In the genomic region with DNA sequence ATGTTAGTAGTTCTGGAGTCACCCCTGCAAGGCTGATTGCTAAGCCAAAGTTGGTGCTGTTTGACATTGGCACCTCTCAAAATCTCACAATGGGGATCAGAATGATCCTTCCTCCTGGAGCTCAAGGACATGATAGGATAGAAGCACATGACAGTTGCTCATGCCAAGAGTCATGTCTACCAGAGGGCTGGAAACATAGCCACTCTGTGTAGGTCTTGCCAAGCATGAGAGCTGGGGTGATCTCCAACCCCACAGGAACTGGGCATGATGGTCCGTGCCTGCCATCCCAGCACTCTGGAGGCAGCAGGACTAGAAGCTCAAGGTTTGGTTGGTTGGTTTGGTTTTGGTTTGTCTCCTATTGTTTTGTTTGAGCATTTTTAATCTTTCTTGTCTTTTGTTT, we compare ENCODE assay signal across 23 mouse cellular contexts. TPM values are rescaled to one million over a fixed set of nuclear protein-coding genes. Genes with fewer than 3 reads are reported as not detected.
DNase-seq lines count a peak whose midpoint lies in the region; ATAC-seq lines count a peak whose summit lies in the region.
"Had no signal": no experiment of that assay in that cellular context is flagged by ENCODE, and none has a peak within 500 bp of the region (broad histone marks: within the 10 kb centered on the region; RNA-seq: fewer than 3 reads in every experiment).

No protein-coding gene starts in this region.

- H3K36me3 ChIP-seq in heart, embryonic 10.5 days = no peaks in the 10 kb centered on the region
- no peaks in the 10 kb centered on the region for H3K36me3 ChIP-seq in heart, embryonic 12.5 days
- H3K36me3 ChIP-seq: embryonic facial prominence, embryonic 10.5 days; embryonic facial prominence, embryonic 12.5 days; forebrain, embryonic 15.5 days; G1E had no signal

- no peaks in the 10 kb centered on the region for H3K9me3 ChIP-seq in heart, embryonic 10.5 days
- no peaks in the 10 kb centered on the region for H3K9me3 ChIP-seq in heart, embryonic 12.5 days (replicated peaks)
- H3K9me3 ChIP-seq: embryonic facial prominence, embryonic 10.5 days; embryonic facial prominence, embryonic 12.5 days; forebrain, embryonic 13.5 days; forebrain, embryonic 15.5 days; G1E had no signal

- peaks cover 7% of the 10 kb centered on the region; the same call in 1 of the 2 replicates for H3K4me1 ChIP-seq in heart, embryonic 10.5 days
- peaks cover 14% of the 10 kb centered on the region; the same call in 1 of the 2 replicates for H3K4me1 ChIP-seq in heart, embryonic 12.5 days (replicated peaks)
- H3K4me1 ChIP-seq: embryonic facial prominence, embryonic 10.5 days; embryonic facial prominence, embryonic 12.5 days had no signal

- no peak for ATAC-seq in heart, embryonic 12.5 days (ENCODE audit: insufficient number of reproducible peaks, low FRiP score)
- ATAC-seq: activated CD4-positive, CD25-positive, alpha-beta regulatory T cell, adult 4 months; CD4-positive, CD25-positive, alpha-beta regulatory T cell, adult 4 months; forebrain, embryonic 13.5 days; forebrain, embryonic 15.5 days; forebrain, postnatal 0 days; Patski had no signal

- intact Hi-C loops in heart, postnatal 25 days (cut with DNase I) = loop anchor here (10.0 kb wide), 1 partner anchor 1116 kb away; no protein-coding TSS in a partner anchor
- intact Hi-C loops in heart, postnatal 10 days (cut with DNase I) = loop anchor here (10.0 kb wide), 1 partner anchor 406 kb away; no protein-coding TSS in a partner anchor

- H3K9ac ChIP-seq in heart, embryonic 12.5 days = no peak overlapping the region
- H3K9ac ChIP-seq: embryonic facial prominence, embryonic 12.5 days; forebrain, embryonic 13.5 days; forebrain, embryonic 15.5 days; forebrain, postnatal 0 days had no signal

- H3K27ac ChIP-seq in heart, embryonic 10.5 days = no peak overlapping the region
- H3K27ac ChIP-seq in heart, embryonic 12.5 days (ENCODE audit: poor library complexity, severe bottlenecking) = no peak overlapping the region
- H3K27ac ChIP-seq: embryonic facial prominence, embryonic 10.5 days; embryonic facial prominence, embryonic 12.5 days; forebrain, embryonic 13.5 days; forebrain, embryonic 15.5 days had no signal

- H3K27me3 ChIP-seq in heart, embryonic 10.5 days (ENCODE audit: insufficient read depth, poor library complexity, severe bottlenecking) = no peaks in the 10 kb centered on the region
- H3K27me3 ChIP-seq in heart, embryonic 12.5 days (replicated peaks) = 0 out of 2 replicates have a peak, but pooled peaks cover 4% of the 10 kb centered on the region
- H3K27me3 ChIP-seq: embryonic facial prominence, embryonic 12.5 days; forebrain, embryonic 13.5 days; forebrain, embryonic 15.5 days; Patski had no signal

- WGBS in heart, embryonic 10.5 days = 76% methylated on average over 1 of the region's 1 CpGs
- 79% methylated on average over 1 of the region's 1 CpGs for WGBS in heart, embryonic 12.5 days

- no peak overlapping the region for H3K4me2 ChIP-seq in heart, embryonic 12.5 days
- H3K4me2 ChIP-seq: embryonic facial prominence, embryonic 12.5 days; forebrain, embryonic 13.5 days; forebrain, embryonic 15.5 days had no signal

- DNase-seq in cerebellum, postnatal 10 days = peak; percentile 64 to 77
- no peak for DNase-seq in cerebellum, adult 8-10 months
- DNase-seq in heart, adult 11 months = peak; percentile 94
- DNase-seq in heart, postnatal 25 days (ENCODE audit: low spot score) = no peak
- peak; percentile 24 for DNase-seq in heart, adult 8-10 months (ENCODE audit: low spot score)
- no peak for DNase-seq in heart, embryonic 10.5 days (ENCODE audit: low spot score)
- DNase-seq in heart, postnatal 10 days = peak; percentile 28 to 42
- DNase-seq: adrenal gland, adult 8-10 months; adrenal gland, postnatal 14 days; adrenal gland, postnatal 36 days; B cell, adult 2 months; cerebellum, adult 9-10 months; forebrain, postnatal 0 days had no signal

- no peak overlapping the region for H3K4me3 ChIP-seq in heart, embryonic 10.5 days
- no peak overlapping the region for H3K4me3 ChIP-seq in heart, embryonic 12.5 days
- H3K4me3 ChIP-seq: embryonic facial prominence, embryonic 10.5 days; embryonic facial prominence, embryonic 12.5 days; forebrain, embryonic 13.5 days; forebrain, embryonic 15.5 days had no signal

RNA-seq across cellular contexts. Expression of gene Gucy1b2, which starts 5.4 kb away (rescaled TPM):
- not detected for total RNA-seq in heart, postnatal 25 days (2021)
- total RNA-seq in heart, adult 8-10 months (2022) = under 1 TPM in 1 of 4 experiments, not detected in 3; 0.28 TPM
- polyA plus RNA-seq in heart, embryonic 10.5 days (2016; fragmentation: Nextera tagmentation; extraction: Ambion mirVana) = 0.05 and 0.15 TPM in 2 replicates
- not detected for total RNA-seq in heart, postnatal 10 days (2021)
- 0.06 TPM in 1 of 2 replicates, not detected in the other for polyA plus RNA-seq in heart, embryonic 12.5 days (2016; fragmentation: Nextera tagmentation; extraction: Ambion mirVana)
- total RNA-seq: CH12.LX, G1E had no signal
- polyA plus RNA-seq: activated CD4-positive, CD25-positive, alpha-beta regulatory T cell, adult 4 months; CD4-positive, CD25-positive, alpha-beta regulatory T cell, adult 4 months; embryonic facial prominence, embryonic 10.5 days; G1E had no signal

Comparison
In these comparisons a context has a peak if more than half of its experiments do, and no peak if none do; other contexts are left out.
1. DNase-seq: peak in cerebellum, postnatal 10 days (2 of 2), heart, adult 11 months (single experiment), heart, adult 8-10 months (single experiment) and heart, postnatal 10 days (2 of 2); none in cerebellum, adult 8-10 months (single experiment), heart, postnatal 25 days (single experiment) and heart, embryonic 10.5 days (single experiment).